Mouse (Mus musculus): Measurements from ENCODE around the gene Dcun1d5. TPM values are rescaled to one million over a fixed set of nuclear protein-coding genes. Genes with fewer than 3 reads are reported as not detected.

The Dcun1d5 gene
- polyA plus RNA-seq, 1 experiment from 2014 or later: 135 TPM

DNA sequence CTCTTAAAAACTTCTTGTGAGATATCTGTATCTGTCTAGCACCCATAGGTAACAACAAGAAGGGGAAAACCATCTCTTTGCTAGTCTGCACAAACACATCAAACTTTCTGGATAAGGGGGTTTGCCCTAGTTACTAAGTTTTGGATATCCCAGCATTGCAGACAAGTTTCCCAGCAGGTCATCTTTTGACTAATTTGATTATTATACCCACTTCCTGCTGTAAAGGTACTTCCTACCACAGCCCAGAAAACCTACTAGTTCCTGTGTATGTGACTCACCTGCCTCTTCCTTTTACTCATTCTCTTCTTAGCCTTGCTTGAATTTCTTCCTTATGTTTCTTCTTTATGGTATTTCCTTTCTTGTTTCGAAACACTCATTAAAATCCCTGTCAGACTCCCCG, 55.6 kb downstream of the Dcun1d5 start:
- TF ChIP-seq CTCF (IDR thresholded peaks at IDR 0.05; ENCODE audit: low read depth): no peak
- Histone ChIP-seq H3K4me3 (ENCODE audit: low read depth, low read length) (no peak overlapping the region), H3K9ac (no peak overlapping the region), H3K27ac (ENCODE audit: low read depth) (no peak overlapping the region), H3K27me3 (ENCODE audit: insufficient read depth, low read length) (no peaks in the 10 kb centered on the region), H3K4me1 (ENCODE audit: insufficient read depth) (no peaks in the 10 kb centered on the region), H3K36me3 (ENCODE audit: insufficient read depth) (no peaks in the 10 kb centered on the region), H3K9me3 (ENCODE audit: low read depth, low read length) (no peaks in the 10 kb centered on the region), H3K4me2 (no peak overlapping the region)
- ATAC-seq (ENCODE audit: insufficient read depth) (no peak), DNase-seq (no peak)
- WGBS: 84% methylated on average over 2 of the region's 2 CpGs

DNA sequence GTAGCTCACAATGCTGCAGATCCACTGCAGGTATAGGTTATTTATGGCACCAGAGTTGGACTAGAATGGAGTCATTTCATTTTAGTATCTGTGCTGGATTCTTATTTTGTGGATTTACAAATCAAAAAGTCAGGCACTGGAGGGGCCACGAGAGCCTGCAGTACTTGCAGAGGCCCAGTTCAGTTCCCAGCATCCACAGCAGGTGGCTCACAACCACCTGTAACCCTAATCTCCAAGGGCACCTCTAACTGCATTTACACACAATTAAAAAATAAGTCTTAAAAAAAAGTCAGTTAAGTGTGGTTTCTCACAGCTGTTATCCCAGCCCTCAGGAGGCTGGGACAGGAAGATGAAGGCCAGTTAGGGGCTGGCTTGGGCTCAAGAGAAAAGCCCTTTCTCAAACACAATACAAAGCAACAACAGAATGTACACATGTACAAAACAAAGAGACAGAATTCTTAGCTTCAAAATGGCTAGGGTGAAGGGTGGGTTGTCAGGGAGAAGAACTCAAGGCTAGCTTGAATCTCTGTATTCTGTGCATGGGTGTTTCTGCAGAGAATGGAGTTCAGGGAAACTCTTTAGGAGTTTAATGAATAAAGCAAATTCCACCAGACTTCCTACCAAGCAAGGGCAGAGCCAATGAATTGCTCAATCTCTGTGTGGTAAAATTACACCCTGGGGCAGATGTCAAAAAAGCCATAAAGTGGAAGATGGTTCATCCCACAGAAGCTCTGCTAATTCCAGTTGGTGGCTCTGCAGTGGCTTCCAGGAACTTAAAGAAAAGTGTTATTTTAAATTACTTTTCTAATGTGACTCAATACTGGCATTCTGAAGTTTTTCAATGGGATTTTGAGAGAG, 68.7 kb downstream of the Dcun1d5 start:
- no peak overlapping the region for H3K9ac ChIP-seq
- 68% methylated on average over 1 of the region's 1 CpGs for WGBS
- no peak overlapping the region for H3K4me2 ChIP-seq
- no peak overlapping the region for H3K4me3 ChIP-seq (ENCODE audit: low read depth, low read length)
- no peaks in the 10 kb centered on the region for H3K36me3 ChIP-seq (ENCODE audit: insufficient read depth)
- H3K9me3 ChIP-seq (ENCODE audit: low read depth, low read length): no peaks in the 10 kb centered on the region
- no peak for TF ChIP-seq CTCF (IDR thresholded peaks at IDR 0.05; ENCODE audit: low read depth)
- H3K27me3 ChIP-seq (ENCODE audit: insufficient read depth, low read length): no peaks in the 10 kb centered on the region
- ATAC-seq (ENCODE audit: insufficient read depth) (no peak), DNase-seq (no peak)
- no peak overlapping the region for H3K27ac ChIP-seq (ENCODE audit: low read depth)
- no peaks in the 10 kb centered on the region for H3K4me1 ChIP-seq (ENCODE audit: insufficient read depth)

Other genes starting within 250 kb of the Dcun1d5 start
- 16.0 and 16.5 TPM in 2 replicates for gene Dync2h1, start 74 bp upstream of the Dcun1d5 start, polyA plus RNA-seq (2014; fragmentation: Nextera tagmentation; extraction: Ambion mirVana)
- not detected in 2 replicates for gene Mmp13, start 88.0 kb downstream of the Dcun1d5 start, polyA plus RNA-seq (2014; fragmentation: Nextera tagmentation; extraction: Ambion mirVana)
- 0.50 TPM in 1 of 2 replicates, not detected in the other for gene Mmp12, start 159.9 kb downstream of the Dcun1d5 start, polyA plus RNA-seq (2014; fragmentation: Nextera tagmentation; extraction: Ambion mirVana)
- gene Mmp1b, start 203.5 kb downstream of the Dcun1d5 start, polyA plus RNA-seq (2014; fragmentation: Nextera tagmentation; extraction: Ambion mirVana): not detected in 2 replicates

Data from lung, embryonic 14.5 days (tissue).